Mouse (Mus musculus) naive thymus-derived CD4-positive, alpha-beta T cell, adult 2 months (primary cell): ENCODE data around the gene Adad1.

ENCODE experiments used
- DNase-seq: peaks from one replicate; pipeline ENCODE4 v3.0.0-alpha.2; 2011; ENCODE audit warnings: low read depth

Adad1 gene

DNA sequence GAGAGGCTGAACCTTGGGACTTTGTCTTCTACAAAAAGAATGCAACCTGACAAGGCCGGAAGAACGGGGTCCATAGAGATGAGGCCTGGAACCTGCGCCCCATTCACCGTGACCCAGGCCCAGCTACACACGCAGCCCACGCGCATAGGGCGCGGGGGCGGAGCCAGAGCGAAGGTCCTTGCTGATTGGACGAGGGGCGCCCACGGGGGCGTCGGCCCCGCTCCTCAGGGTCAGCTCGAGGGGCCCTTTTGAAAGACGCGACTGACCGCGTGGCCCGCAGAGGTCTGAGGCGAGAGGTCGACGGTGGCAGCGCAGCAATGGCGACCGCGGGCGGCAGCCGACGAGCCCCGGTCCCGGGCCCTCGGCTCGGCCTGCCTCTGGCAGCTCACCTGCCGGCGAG is at the start of gene Adad1:
TSS of gene Adad1 (plus strand) at position 122 of the 400 bp plus-strand sequence.
- DNase-seq, result no peak

DNA sequence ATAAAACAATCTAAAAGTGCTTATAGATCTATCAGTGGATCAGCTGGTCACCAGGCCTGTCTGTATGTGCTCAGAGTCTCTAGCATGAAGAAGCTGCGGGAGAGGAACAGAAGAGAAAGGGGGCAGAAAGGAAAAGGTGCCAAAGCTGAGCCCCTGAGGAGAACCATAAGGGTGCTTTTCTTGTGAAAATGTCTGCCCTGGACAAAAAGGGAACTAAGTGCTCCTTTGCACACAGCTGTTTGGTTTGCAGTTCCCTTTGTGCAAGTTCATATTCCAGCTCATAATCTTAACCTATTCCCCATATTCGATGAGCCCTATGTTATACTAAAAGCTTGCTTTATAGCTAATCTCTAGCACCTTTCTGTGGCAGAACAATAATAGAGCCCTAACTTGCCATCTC is 25.3 kb upstream of the Adad1 start:
- no peak for DNase-seq

DNA sequence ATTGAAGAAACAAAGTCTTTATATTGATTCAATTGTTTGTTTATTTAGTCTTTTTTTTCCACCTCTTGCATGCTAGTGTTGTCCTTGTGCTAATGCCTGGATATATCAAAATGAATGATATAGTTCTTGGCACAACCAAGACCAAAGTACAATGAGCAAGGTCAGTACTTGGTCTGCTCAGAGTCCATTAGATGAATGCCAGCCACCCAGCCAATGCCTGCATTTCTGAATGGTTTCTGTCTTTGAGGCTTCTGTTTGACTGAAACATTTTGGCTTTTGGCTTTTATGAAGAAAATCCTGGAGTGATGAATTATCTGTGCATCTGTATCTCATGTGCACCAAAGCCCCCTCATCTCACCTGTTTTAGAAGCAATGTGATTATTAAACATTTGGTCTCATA is 23.5 kb upstream of the Adad1 start:
- no peak for DNase-seq

DNA sequence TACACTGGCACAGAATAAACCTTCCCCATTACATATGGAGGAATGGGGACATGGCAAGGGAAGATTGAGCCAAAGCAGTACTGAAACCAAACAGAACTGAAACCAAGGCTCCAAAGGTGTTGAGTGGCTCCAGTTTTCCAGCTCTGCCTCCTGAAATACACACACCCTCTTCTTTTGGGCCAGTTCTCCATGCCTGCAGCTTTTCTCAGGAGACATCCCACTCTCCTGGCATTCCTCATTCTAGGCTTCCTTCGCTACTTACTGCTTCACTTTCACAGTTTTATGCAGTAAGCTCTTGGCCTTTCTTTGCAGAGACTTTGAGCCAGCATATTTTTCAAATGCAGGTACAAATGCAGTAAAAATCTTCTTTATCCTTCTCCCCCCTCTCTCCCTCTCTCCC is 11.8 kb upstream of the Adad1 start:
- no peak for DNase-seq

DNA sequence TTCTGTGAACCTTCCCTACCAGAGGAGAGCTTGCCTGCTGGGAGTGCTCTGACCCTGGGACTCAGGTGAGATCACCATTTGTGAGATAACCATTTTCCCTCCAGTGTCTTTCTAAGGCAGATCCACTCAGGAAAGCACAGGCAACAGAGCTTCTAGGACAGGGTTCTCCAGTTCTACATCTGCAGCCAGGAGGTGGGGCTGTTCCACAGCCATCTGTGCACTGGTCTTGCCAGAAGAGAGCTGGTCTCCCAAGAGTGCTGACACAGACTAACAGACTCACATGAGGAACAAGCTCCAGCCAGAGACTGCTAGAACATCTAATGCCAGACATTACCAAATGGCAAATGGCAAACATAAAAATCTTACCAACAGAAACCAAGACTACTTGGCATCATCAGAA is 9.9 kb downstream of the Adad1 start:
- DNase-seq, result peak; percentile 45

DNA sequence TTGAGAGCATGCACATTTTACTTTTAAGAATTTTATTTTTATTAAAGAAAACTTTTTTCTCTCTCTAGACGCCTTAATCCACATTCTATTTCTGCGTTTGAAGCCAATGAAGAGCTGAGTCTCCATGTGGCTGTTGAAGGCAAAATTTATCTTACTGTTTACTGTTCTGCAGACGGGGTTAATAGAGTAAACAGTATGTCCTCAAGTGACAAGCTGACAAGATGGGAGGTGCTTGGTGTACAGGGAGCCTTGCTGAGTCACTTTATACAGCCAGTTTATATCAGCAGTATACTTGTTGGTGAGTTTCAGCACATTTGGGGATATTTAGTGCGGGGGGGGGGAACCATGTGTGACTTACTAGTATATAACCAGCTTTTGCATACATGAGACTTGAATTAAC is 21.5 kb downstream of the Adad1 start:
- DNase-seq, result no peak

DNA sequence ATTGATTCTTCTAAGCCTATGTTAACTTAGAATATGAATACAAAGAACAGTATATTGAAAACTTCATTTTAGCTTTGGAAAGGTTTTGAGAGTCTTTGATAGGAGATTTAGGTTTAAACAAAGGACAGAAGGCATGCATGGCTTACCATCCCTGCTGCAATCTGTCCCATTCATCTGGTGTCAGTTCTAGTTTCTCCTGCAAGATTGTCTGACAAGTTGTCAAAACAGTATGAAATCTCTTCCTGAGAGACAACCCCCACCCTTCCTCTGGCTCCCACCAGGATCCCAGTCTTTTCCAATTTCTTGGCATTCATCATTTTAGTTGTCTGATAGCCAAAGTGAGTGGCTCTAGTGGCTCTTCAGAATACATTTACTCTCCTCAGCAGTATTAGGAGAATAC is 27.4 kb downstream of the Adad1 start:
- DNase-seq, result no peak

DNA sequence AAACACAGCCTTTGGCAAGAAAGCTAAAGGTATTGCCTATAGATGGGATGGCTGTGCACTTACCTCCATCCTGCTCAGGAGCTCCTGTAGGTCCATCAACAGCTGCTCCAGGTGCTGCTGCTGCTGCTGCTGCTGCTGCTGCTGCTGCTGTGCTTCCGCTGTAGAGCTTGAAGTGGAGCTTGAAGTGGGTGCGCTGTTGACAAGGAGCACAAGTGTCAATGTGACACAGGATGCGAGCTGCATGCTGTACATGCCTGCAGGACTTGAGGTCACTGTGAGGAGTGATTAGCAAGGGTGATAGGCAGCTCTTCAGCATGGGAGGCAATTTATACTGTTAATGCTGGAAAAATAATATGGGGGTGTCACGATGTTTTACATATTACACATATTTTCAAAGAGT is 62.3 kb downstream of the Adad1 start, which contains the start of gene Il2:
TSS of gene Il2 (minus strand) at position 305 of the 400 bp plus-strand sequence.
- DNase-seq, result peak; percentile 44

DNA sequence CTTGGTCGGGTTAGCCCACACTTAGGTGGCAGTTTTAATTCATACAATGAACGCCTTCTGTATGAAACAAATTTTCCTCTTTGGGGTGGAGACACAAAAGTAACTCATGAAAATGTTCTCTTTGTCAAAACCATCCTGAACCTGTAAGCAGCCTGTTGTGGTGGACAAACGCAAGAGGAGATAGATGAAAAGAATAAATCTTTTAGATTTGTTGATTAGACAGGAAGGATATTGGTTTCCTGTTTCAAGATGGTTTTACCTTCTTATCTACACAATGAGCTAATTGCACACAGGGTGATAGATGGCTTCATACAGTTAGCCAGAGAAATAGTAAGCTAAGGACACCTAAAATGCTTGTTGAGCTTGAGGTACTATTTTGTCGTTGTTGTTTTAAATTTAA is 62.8 kb downstream of the Adad1 start:
- peak; percentile 28 for DNase-seq

DNA sequence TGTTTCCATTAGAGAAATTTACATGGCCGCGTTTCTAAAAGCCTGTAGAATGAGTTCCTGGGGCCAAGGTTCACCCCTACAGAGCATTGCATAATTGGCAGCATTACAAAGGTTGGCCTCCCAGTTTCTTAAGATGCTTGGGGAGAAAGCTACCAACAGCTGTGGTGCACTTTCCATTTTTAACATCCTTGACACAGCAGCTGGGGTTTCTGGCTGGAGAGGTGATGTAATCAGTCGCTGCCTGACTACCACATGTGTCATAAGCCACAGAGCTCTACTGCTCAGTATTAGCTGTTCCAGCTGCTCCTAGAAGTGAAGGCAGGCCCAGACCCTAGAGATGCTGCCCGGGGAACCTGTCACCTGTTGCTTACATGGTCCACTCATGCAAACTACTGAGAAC is 64.9 kb downstream of the Adad1 start:
- DNase-seq, result no peak

DNA sequence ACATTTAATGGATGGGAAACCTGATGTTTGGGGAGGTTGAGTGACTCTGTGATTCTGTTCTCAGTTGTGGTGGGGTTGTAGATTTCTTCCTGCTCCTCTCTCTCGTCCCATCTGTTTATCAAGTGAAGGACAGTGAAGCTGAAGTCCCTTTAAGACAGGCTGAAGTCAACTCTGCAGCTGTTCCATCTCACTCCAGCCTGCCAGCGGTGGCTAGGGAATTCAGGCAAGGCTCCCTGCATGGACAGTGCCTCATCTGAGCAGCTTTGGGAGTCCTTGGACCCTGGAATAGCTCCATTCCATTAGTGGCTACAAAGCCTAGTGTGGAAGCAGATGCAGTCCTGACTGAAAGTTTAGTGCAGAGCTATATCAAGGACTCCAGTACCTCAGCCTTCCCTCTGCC is 65.7 kb downstream of the Adad1 start:
- no peak for DNase-seq

DNA sequence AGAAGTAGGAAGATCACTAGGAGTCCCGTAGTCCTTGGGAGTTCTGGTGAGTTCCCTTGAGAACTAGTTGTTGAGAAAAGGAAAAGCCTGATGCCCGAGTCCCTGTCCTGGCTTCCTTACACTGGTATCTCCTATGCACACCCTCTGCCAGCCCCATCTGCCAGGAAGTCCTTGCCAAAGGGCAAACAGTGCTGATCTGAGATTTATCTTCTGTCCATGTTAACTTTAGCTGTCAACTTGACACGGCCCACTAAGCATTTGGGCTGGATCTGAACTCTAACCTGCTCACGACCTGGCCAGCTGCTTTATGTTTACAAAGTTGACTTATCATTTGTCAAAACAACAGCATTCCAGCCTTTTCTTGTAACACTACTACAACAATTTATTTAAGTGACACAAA is 73.9 kb downstream of the Adad1 start:
- no peak for DNase-seq

DNA sequence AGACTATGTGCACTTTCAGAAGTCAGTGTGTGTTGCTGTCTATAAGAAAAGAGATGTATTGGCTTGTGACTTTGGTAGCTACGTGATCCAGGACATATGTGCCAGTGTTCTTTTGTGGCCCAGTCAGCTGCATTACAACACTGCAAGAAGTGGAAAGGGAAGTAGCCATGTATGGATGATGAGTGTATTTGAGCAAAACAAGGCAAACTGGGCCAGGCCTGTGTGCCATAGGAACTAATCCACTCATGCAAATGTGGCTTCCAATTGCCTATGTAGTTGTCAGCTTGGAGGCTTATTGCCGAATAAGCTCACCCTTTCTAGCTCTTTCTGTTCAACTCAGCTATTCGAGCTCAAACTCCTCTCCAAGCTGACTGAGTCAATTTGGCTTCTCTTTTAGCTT is 75.9 kb downstream of the Adad1 start:
- DNase-seq, result no peak

DNA sequence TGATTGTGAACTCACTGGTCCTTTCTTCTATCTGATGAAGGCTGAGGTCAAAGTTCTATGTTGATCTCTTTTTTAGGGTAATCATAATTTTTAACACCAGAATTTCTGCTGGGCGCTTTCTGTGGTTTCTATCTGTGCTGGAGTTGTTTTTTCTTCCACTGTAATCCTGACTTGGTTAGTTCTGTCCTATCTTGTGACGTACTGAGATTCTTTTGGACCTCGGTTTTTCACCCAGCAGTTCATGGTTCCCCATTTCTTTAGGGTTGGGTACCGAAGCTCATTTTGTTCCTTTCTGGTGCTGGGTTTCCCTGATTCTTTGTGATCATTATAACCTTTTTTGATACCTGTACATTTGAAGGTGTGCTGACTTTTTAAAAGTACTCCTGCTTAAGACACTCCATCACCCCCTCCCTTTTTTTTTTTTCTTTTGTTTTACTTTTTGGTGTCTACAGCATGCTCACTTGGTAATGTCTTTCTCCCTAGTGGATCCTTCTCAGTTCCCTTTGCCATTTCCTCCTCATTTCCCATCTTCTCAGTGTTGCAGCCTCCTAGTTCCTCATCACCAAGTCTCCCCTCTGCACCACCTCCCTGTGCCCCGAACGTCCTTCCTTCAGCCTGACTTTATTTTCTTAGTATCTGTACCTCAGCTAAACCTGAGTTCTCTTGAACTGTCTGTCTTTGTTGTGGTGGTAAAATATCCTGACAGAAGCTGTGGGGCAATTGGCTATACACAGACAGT is 77.0 kb downstream of the Adad1 start:
- no peak for DNase-seq

DNA sequence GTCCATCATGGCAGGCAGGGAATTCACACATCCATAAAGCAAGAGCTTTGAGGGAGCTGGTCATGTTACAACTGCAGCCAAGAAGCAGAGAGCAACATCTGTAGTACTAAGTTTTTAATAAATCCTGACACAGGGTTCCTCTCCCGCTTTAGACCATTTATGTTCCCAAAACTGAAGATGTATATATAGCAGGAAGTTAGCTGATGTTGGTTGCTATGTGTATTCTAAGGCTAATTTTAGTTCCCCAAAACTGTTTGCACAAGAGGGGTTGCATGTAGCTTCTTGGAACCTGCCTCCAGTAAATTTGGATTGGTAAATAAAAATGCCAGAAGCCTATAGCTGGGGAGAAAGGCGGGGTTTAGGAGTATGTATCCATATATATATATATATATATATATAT is 78.5 kb downstream of the Adad1 start:
- DNase-seq, result no peak

DNA sequence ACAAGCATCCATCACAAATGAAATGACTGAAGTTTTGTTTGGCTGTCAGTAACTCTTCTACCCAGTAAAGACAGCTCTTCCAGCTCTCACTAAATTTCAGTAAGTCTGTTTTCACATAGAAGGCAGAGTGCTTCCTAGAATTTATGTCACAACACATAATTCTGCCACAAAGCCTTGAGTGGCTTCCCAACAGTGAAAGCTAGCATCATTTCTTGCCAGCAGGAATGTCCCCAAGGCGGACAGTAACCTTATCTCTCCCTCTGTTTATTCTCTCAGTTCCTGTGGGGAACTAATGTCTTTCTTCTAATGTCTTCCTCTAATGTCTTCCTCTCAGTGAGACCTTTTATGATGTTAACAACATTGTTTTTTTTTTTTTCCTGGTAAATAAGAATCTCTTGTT is 81.7 kb downstream of the Adad1 start:
- DNase-seq, result no peak

DNA sequence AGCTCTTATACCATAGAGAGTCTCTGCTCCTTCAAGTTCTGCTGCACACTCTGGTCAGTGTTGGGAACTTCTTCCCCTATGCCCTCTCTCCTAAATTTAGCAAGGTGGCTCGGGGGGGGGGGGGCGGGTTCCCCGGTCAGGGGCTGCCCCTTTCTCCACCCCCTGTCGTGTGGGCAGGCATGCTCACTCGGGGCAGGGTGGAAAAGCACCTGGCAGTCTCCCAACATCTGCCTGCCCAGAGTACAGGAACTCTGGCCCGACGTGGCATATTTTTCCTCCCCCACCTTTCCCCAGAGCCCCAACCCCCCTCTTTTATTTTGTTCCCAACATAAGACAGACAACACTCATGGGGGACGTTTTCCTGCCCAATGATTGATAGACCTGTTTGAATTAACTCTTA is 83.1 kb downstream of the Adad1 start:
- DNase-seq, result no peak

DNA sequence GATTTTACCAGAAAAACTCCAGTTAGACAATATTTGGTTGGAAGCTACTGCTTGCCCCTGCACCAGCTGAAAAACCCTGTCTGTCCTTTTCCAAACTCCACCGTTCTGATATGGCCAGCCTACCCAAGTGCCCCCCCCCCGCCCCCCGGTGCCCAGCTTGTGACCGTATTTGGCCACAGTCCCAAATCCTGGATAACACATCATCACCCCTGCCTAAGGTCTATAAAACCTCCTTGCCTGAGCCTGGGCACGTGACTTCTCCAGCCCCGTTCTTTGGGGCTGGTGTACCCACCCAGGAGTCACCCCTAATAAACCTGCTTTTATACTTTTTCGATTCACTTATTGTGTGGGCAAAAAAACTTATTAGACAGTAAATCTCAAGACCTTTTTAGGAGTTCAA is 83.5 kb downstream of the Adad1 start:
- no peak for DNase-seq

DNA sequence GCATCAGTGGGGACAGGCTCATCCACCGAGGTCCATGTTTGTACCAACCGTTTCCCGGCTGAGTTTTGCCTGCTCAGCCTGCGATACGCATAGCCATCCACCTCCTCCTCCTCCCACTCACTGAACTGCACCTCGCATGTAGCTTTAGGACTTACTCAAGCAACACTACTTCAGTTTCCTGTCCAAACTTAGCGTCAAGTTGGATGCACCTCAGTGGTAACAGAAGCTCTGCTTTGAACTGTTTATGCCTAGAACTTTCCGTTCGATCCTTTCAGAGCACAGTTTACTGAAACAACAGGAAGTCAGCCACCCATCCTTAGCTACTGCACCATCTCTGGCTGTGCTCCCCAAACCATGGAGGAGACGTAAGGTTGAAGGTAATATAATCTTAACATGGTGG is 88.9 kb downstream of the Adad1 start:
- DNase-seq, result peak; percentile 82

DNA sequence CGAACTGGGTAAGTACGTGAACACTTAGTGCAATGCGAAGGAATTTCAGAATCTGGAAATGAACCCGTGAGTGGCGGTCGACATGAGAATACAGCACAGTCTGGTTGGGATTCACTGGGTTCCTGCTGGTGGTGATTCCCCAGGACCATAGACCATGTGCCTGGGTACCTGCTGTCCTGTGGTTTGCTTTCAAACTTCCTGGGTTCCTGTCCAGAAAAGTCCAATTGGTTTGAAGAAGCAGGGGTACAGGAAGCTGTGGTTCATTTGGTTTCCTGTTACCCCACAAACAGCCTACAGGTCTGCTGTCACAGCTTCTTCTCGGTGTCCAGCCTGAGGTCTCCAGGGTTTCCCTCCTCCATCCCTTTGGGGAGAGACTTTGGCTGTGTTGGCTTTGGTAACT is 89.7 kb downstream of the Adad1 start:
- no peak for DNase-seq

DNA sequence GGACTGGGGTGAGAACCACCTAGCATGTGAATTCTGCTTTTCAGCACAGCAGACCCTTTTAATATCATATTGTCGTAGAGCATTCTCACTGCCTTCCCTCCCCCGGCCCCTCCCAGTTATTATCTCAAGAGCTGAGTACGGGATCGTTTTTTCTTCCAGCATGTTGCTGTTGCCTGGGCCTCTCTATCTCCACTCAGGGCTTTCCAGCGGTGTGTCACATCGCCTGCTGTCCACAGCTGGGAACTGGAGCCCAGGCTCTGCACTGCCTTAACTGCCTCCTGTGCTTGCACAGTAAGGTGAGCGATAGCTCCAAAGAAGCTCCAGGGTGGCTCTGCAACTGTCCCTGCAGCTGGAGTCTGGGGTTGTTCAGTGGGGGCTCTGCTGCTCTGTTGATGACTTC is 91.1 kb downstream of the Adad1 start:
- DNase-seq, result no peak

DNA sequence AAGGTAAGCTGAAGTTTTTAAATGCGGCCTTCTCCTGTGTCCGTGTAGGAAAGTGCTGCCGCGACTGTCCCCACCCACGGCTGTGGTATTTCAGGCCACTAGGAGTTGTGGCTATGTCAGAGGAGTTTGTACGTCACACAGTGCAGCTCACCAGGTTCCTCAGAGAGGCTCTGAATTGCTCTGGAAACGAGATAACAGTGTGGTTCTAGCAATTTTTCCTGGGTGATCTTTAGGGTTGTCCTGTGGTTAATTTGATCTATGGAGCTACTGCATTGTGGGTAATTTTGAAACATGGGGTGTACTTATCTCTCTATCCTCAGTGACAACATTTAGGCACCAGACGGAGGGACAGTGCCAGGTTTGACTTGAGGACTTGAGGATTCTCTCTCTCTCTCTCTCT is 93.8 kb downstream of the Adad1 start:
- peak; percentile 58 for DNase-seq

DNA sequence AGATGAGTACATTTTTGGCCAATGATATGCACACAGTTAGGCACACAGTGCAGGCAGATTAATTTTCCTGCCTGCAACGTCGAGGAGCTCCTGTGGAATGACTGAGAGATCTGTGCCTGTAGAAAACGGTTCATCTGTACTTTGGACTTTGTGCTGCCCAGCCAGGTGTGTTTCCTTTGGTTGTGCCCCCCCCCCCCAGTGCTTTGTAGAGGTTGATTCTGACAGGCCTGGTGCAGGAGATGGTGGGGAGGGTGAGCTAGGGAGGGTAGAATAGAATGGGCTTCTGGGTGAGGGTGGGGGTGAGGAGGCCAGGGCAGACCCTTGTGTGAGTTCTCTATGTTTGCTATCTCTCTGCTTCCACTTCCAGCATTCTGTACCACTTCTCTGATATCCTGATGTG is 94.9 kb downstream of the Adad1 start:
- DNase-seq, result no peak

DNA sequence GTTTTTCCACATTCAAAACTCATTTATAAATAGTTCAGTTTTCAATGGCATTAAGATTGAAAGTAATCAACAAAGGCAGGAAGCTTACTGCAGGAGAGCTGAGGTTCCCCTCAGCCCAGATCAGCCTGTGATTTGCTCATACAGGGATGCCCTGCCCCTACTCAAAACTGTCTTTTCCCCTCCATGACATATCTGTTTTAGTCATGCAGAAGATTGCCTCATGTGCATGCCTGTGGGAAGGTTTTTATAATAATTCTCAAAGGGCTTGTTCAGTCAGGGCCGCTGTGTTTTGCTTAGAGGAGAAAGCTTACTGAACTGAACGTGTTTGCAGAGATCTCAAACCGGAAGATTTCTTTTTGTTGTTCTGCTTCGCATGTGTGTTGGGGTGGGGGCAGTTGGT is 97.8 kb downstream of the Adad1 start:
- no peak for DNase-seq

DNA sequence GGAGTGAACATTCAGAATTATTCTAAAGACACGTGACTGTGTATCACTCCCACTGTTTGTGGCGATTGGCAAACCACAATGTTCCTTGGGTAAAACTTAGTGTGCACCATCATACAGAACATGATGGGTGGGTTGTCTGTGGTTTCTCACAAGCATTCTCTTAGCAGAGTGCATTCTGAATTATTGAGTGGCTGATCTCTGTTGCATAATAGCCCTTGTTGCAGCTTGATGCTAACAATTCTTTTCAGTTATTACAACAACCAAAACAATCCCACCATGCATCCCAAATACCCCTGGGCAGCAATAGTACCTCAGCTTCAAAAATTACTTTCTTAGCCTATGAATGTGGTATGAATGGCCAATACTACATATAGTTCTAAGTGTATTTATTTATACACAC is 106.0 kb downstream of the Adad1 start:
- no peak for DNase-seq
